Mouse (Mus musculus) stomach, postnatal 0 days (tissue): Measurements from ENCODE around the gene Slbp.

Source experiments
- CTCF ChIP-seq: IDR thresholded peaks from 2 replicates; pipeline ENCODE4 v1.5.1; 2016; ENCODE audit warnings: antibody characterized with exemption, low read depth, mild to moderate bottlenecking, moderate library complexity
- EP300 ChIP-seq: optimal IDR thresholded peaks from 2 replicates; pipeline ENCODE3; 2016; ENCODE audit warnings: antibody characterized with exemption

DNA sequence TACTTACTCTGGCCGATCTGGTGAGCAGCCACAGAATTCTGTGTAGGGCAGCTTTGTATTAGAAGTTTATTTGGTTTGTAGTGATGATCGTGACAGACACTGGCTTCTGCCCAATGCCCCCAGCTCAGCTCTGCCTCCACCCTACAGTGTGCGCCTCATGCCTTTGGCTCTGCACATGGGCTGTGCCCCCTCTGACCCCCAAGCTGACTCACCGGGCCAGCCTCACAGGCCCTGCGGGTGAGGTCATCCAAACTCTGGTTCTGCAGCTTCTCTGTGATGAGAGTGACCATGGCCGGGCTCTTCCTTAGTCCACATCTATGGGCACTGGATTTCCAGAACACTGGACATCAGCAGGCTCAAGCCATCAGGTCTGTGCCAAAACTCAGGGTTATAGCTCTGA, 38.0 kb downstream of the Slbp start:
- no peak for TF ChIP-seq CTCF
- no peak for TF ChIP-seq EP300
